ENCODE assay signal across 20 mouse cellular contexts in genomic region chrX:102074435-102074834, GRCm38 (mm10). TPM values are rescaled to one million over a fixed set of nuclear protein-coding genes. Genes with fewer than 3 reads are reported as not detected.
DNase-seq lines count a peak whose midpoint lies in the region; ATAC-seq and TF ChIP-seq lines count a peak whose summit lies in the region.
"Had no signal": no experiment of that assay in that cellular context is flagged by ENCODE, and none has a peak within 500 bp of the region (broad histone marks: within the 10 kb centered on the region; RNA-seq: fewer than 3 reads in every experiment).

No protein-coding gene starts in this region.

- no peak overlapping the region for H3K4me3 ChIP-seq in hindbrain, embryonic 10.5 days
- no peak overlapping the region for H3K4me3 ChIP-seq in hindbrain, embryonic 16.5 days (ENCODE audit: low read length)
- H3K4me3 ChIP-seq in kidney, postnatal 0 days (replicated peaks; ENCODE audit: low read depth, low read length) = no peak overlapping the region
- no peak overlapping the region for H3K4me3 ChIP-seq in spleen, adult 2 months (ENCODE audit: extremely low read depth, insufficient read depth, insufficient read length)
- H3K4me3 ChIP-seq: left cerebral cortex, adult 2 months; myocyte; neural tube, embryonic 15.5 days had no signal

- peaks cover 42% of the 10 kb centered on the region for H3K4me1 ChIP-seq in hindbrain, embryonic 10.5 days (replicated peaks)
- no peaks in the 10 kb centered on the region for H3K4me1 ChIP-seq in hindbrain, embryonic 16.5 days (ENCODE audit: control insufficient read depth, insufficient read depth, low read depth, low read length)
- H3K4me1 ChIP-seq in kidney, postnatal 0 days (replicated peaks; ENCODE audit: insufficient read depth, low read length) = no peaks in the 10 kb centered on the region
- peaks cover 2% of the 10 kb centered on the region for H3K4me1 ChIP-seq in spleen, adult 2 months (ENCODE audit: control insufficient read depth, insufficient read depth, insufficient read length)

- peak; percentile 23 for DNase-seq in hindbrain, embryonic 10.5 days (ENCODE audit: low spot score)
- no peak for DNase-seq in kidney, postnatal 0 days (ENCODE audit: low spot score)
- DNase-seq in kidney, adult 8-10 months = no peak
- no peak for DNase-seq in spleen, adult 2 months (ENCODE audit: low read depth in 1 of 2, low spot score in 2 of 2)
- DNase-seq in spleen, postnatal 36 days (ENCODE audit: low spot score in 2 of 2) = no peak
- DNase-seq: adrenal gland, adult 2 months; cerebellum, adult 18-20 months; cerebellum, postnatal 14 days; gastrocnemius, postnatal 36 days; heart, postnatal 4 days; lung, postnatal 10 days; midbrain, embryonic 14.5 days; thymus, adult 2 months; thymus, postnatal 4 days had no signal

- no peaks in the 10 kb centered on the region for H3K9me3 ChIP-seq in hindbrain, embryonic 10.5 days
- H3K9me3 ChIP-seq in hindbrain, embryonic 16.5 days (ENCODE audit: control insufficient read depth, low read length) = no peaks in the 10 kb centered on the region
- no peaks in the 10 kb centered on the region for H3K9me3 ChIP-seq in kidney, postnatal 0 days (replicated peaks; ENCODE audit: low read length)
- H3K9me3 ChIP-seq: neural tube, embryonic 15.5 days had no signal

- no peak for ATAC-seq in hindbrain, embryonic 16.5 days
- ATAC-seq in kidney, postnatal 0 days (replicated peaks; ENCODE audit: low FRiP score, low read depth) = no peak
- ATAC-seq in megakaryocyte, adult 5-6 weeks (ENCODE audit: poor library complexity, severe bottlenecking) = no peak

- TF ChIP-seq POLR2A in spleen, adult 2 months (IDR thresholded peaks at IDR 0.05; ENCODE audit: low read depth, low read length) = no peak

- peak overlapping the region; percentile 70; the same call in 1 of the 2 replicates for H3K27ac ChIP-seq in hindbrain, embryonic 10.5 days
- H3K27ac ChIP-seq in hindbrain, embryonic 16.5 days (ENCODE audit: low read depth, low read length) = no peak overlapping the region
- H3K27ac ChIP-seq in kidney, postnatal 0 days = peak overlapping the region; percentile 57; the same call in 1 of the 2 replicates
- H3K27ac ChIP-seq in spleen, adult 2 months (ENCODE audit: insufficient read depth, low read length) = peak overlapping the region; percentile 38; the same call in 1 of the 2 replicates
- H3K27ac ChIP-seq: left cerebral cortex, adult 2 months; neural tube, embryonic 15.5 days; stomach, postnatal 0 days had no signal

- WGBS in hindbrain, embryonic 10.5 days = 47% methylated on average over 5 of the region's 5 CpGs
- WGBS in hindbrain, embryonic 16.5 days = 57% methylated on average over 5 of the region's 5 CpGs
- WGBS in kidney, postnatal 0 days = 87% methylated on average over 5 of the region's 5 CpGs
- WGBS in spleen, adult 2 months = 78% methylated on average over 5 of the region's 5 CpGs

- TF ChIP-seq CTCF in kidney, postnatal 0 days (IDR thresholded peaks at IDR 0.05; ENCODE audit: low read depth) = no peak
- TF ChIP-seq CTCF in spleen, adult 2 months (IDR thresholded peaks at IDR 0.05; ENCODE audit: extremely low read depth, insufficient read depth, insufficient read length, insufficient replicate concordance) = no peak

- peaks cover 76% of the 10 kb centered on the region for H3K27me3 ChIP-seq in hindbrain, embryonic 10.5 days (ENCODE audit: insufficient read depth, poor library complexity, severe bottlenecking)
- H3K27me3 ChIP-seq in hindbrain, embryonic 16.5 days (replicated peaks; ENCODE audit: control insufficient read depth, insufficient read depth, low read length) = no peaks in the 10 kb centered on the region; the same call in 1 of the 2 replicates
- no peaks in the 10 kb centered on the region for H3K27me3 ChIP-seq in kidney, postnatal 0 days (ENCODE audit: insufficient read depth, low read length)
- H3K27me3 ChIP-seq in spleen, adult 2 months (ENCODE audit: control insufficient read depth, insufficient read depth, low read length) = no peaks in the 10 kb centered on the region

- H3K9ac ChIP-seq in hindbrain, embryonic 16.5 days (ENCODE audit: low read depth, low read length) = no peak overlapping the region
- no peak overlapping the region for H3K9ac ChIP-seq in kidney, postnatal 0 days (ENCODE audit: low read depth, low read length)
- H3K9ac ChIP-seq: neural tube, embryonic 15.5 days had no signal

- H3K4me2 ChIP-seq in hindbrain, embryonic 16.5 days (ENCODE audit: low read length) = no peak overlapping the region
- no peak overlapping the region for H3K4me2 ChIP-seq in kidney, postnatal 0 days (ENCODE audit: low read length)
- H3K4me2 ChIP-seq: neural tube, embryonic 15.5 days had no signal

- H3K36me3 ChIP-seq in hindbrain, embryonic 10.5 days = peaks cover 21% of the 10 kb centered on the region
- no peaks in the 10 kb centered on the region for H3K36me3 ChIP-seq in hindbrain, embryonic 16.5 days (ENCODE audit: control insufficient read depth, insufficient read depth, low read length)
- H3K36me3 ChIP-seq in kidney, postnatal 0 days (ENCODE audit: insufficient read depth, low read length) = no peaks in the 10 kb centered on the region
- H3K36me3 ChIP-seq in spleen, adult 2 months (ENCODE audit: control insufficient read depth, insufficient read depth, low read length) = no peaks in the 10 kb centered on the region
- H3K36me3 ChIP-seq: neural tube, embryonic 15.5 days had no signal

RNA-seq across cellular contexts. Expression of gene Rtl5, which starts 3.3 kb away (rescaled TPM):
- 2.8 and 3.6 TPM in 2 replicates for polyA plus RNA-seq in hindbrain, embryonic 10.5 days (2016; fragmentation: Nextera tagmentation; extraction: Ambion mirVana)
- 5.6 and 6.2 TPM in 2 replicates for polyA plus RNA-seq in hindbrain, embryonic 16.5 days (2015; fragmentation: Nextera tagmentation; extraction: Ambion mirVana)
- polyA plus RNA-seq in kidney, postnatal 0 days (2015; fragmentation: Nextera tagmentation; extraction: Ambion mirVana) = 2.1 and 2.2 TPM in 2 replicates
- 4.1 and 5.5 TPM in 2 replicates for polyA plus RNA-seq in spleen, adult 2 months (2012; rRNA removed)
- 3.3 and 4.2 TPM in 2 replicates for total RNA-seq in megakaryocyte, adult 5-6 weeks (2015)
- 4.0 and 4.2 TPM in 2 replicates for total RNA-seq in megakaryocyte, adult 5-6 weeks (2017)

RNA-seq across cellular contexts. Expression of gene Pin4, which starts 44.8 kb away (rescaled TPM):
- polyA plus RNA-seq in hindbrain, embryonic 10.5 days (2016; fragmentation: Nextera tagmentation; extraction: Ambion mirVana) = 85.5 and 89.4 TPM in 2 replicates
- 44.6 and 58.1 TPM in 2 replicates for polyA plus RNA-seq in hindbrain, embryonic 16.5 days (2015; fragmentation: Nextera tagmentation; extraction: Ambion mirVana)
- 61.2 and 70.1 TPM in 2 replicates for polyA plus RNA-seq in kidney, postnatal 0 days (2015; fragmentation: Nextera tagmentation; extraction: Ambion mirVana)
- 0.26 and 0.42 TPM in 2 replicates for polyA plus RNA-seq in spleen, adult 2 months (2012; rRNA removed)
- total RNA-seq in megakaryocyte, adult 5-6 weeks (2015) = 46.4 and 55.5 TPM in 2 replicates
- total RNA-seq in megakaryocyte, adult 5-6 weeks (2017) = 105 and 116 TPM in 2 replicates
- polyA plus RNA-seq: adrenal gland, adult 2 months had no signal

Comparison
In these comparisons a context has a peak if more than half of its experiments do, and no peak if none do; other contexts are left out.
1. RNA of gene Pin4, which starts 44.8 kb away (polyA plus RNA-seq): 85.5 to 89.4 TPM in hindbrain, embryonic 10.5 days, 61.2 to 70.1 TPM in kidney, postnatal 0 days and 44.6 to 58.1 TPM in hindbrain, embryonic 16.5 days; 0.26 to 0.42 TPM in spleen, adult 2 months; every median in the first group is over 10 times any median in the second.